Mouse (Mus musculus): ENCODE measurements around the gene Sptbn4. TPM values are rescaled to one million over a fixed set of nuclear protein-coding genes. Genes with fewer than 3 reads are reported as not detected.

Gene Sptbn4
- polyA plus RNA-seq, 1 experiment, result 0.25 TPM

DNA sequence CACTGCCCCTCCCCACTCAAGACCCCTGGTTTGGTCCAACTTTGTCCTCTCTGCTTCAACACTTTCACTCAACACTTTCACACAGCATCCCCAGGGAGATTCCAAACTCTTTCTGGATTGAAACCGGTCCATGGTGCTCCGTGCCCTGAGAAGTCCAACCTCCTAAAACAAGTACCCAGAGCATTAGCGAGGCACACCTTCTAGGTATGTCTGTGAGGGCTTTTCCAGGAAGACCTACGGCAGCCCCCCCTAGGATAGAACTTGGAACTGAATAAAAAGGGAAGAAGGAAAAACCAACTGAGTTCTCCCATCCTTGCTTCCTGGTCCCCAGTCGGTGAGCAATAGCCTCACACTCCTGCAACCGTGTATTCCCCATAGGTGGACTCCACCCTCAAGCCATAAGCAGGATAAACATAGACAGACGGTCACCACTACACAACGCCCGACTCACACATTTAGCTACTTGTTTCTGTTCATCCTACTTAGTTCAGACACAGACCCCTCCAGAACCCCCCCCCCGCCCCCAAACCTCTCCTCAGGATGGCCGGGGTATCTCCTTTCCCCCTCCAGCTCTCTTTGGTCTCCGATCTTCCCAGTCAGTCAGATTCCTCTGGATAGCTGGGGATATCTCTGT, 135.7 kb downstream of the Sptbn4 start:
- TF ChIP-seq FOSL1 (IDR thresholded peaks at IDR 0.05; ENCODE audit: insufficient read depth, low read length, poor library complexity, severe bottlenecking), result no peak
- no peak for TF ChIP-seq MYOD1 (IDR thresholded peaks at IDR 0.05; ENCODE audit: control insufficient read depth, insufficient read length, low read depth)
- TF ChIP-seq MYOG (IDR thresholded peaks at IDR 0.05; ENCODE audit: control insufficient read depth, extremely low read depth, insufficient read length), result no peak
- no peak for TF ChIP-seq USF1 (IDR thresholded peaks at IDR 0.05; ENCODE audit: low read depth)
- no peak for TF ChIP-seq CEBPB (IDR thresholded peaks at IDR 0.05; ENCODE audit: low read depth)
- TF ChIP-seq MAX (IDR thresholded peaks at IDR 0.05), result no peak
- no peak for TF ChIP-seq CTCF (IDR thresholded peaks at IDR 0.05; ENCODE audit: control insufficient read depth, insufficient read depth, insufficient read length)

DNA sequence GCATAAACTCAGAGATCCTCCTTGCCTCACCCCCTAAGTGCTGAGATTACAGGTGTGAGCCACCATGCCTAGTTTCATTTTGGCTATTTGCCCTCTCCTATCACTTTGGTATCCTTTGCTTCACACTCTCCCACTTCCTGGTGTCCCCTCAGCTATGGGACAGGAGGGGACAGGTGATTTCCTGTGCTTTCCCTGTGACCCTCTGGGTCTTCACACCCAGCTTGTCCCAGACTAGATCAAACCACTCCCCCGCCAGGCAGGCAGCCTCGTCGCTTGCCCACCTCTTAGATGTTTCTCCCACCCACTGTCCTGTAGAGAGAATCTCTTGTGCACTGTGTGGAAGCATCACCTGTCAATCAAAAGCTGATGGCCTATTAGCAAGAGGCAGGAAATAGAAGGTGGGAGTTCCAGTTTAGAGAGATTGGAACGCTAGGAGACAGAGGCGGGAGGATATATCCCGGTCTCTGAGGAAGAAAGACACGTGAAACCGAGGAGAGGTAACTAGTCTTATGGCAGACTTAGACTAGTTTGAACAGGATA, 136.4 kb downstream of the Sptbn4 start:
- H3ac ChIP-seq (ENCODE audit: control insufficient read depth, insufficient read length, low read depth), result no peak overlapping the region
- H3K4me3 ChIP-seq (ENCODE audit: insufficient read depth, poor library complexity, severe bottlenecking), result no peak overlapping the region
- TF ChIP-seq MYOD1 (IDR thresholded peaks at IDR 0.05; ENCODE audit: control insufficient read depth, insufficient read length, low read depth) (no peak), CEBPB (IDR thresholded peaks at IDR 0.05; ENCODE audit: low read depth) (no peak), MAX (IDR thresholded peaks at IDR 0.05) (no peak), FOSL1 (IDR thresholded peaks at IDR 0.05; ENCODE audit: insufficient read depth, low read length, poor library complexity, severe bottlenecking) (no peak), USF1 (IDR thresholded peaks at IDR 0.05; ENCODE audit: low read depth) (no peak), MYOG (IDR thresholded peaks at IDR 0.05; ENCODE audit: control insufficient read depth, extremely low read depth, insufficient read length) (no peak), CTCF (IDR thresholded peaks at IDR 0.05; ENCODE audit: control insufficient read depth, insufficient read depth, insufficient read length) (no peak)
- no peaks in the 10 kb centered on the region for H3K79me2 ChIP-seq (ENCODE audit: control insufficient read depth, insufficient read depth)
- no peaks in the 10 kb centered on the region for H3K79me3 ChIP-seq (ENCODE audit: low read depth)
- no peaks in the 10 kb centered on the region for H3K27me3 ChIP-seq (ENCODE audit: control insufficient read depth, insufficient read depth, insufficient read length)
- H3K36me3 ChIP-seq (ENCODE audit: control insufficient read depth, insufficient read depth), result peaks cover 8% of the 10 kb centered on the region

More for the DNA sequence above, 135.7 kb downstream of the Sptbn4 start:
- Histone ChIP-seq H3K79me2 (ENCODE audit: control insufficient read depth, insufficient read depth) (no peaks in the 10 kb centered on the region), H3K36me3 (ENCODE audit: control insufficient read depth, insufficient read depth) (peaks cover 8% of the 10 kb centered on the region), H3K27me3 (ENCODE audit: control insufficient read depth, insufficient read depth, insufficient read length) (no peaks in the 10 kb centered on the region), H3K4me3 (ENCODE audit: insufficient read depth, poor library complexity, severe bottlenecking) (no peak overlapping the region), H3K79me3 (ENCODE audit: low read depth) (no peaks in the 10 kb centered on the region), H3ac (ENCODE audit: control insufficient read depth, insufficient read length, low read depth) (no peak overlapping the region)

DNA sequence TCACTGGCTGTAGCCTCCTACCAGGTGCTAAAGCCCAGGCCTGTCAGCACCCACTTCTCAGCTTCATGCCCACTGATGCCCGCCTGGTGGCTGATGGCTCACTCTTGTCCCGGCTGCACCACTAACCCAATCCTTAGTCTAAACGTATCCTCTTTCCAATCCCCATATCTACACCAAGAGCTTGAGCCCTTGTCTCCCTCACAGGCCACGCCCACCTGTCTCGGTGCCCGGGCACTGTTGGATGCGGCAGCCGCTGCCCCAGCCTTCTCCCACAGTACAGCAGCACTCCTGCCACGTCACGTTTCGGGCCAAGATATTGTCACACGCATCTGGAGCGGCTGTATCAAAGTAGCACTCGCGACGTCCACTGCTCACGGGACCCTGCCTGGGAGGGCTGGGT, 137.2 kb downstream of the Sptbn4 start:
- TF ChIP-seq FOSL1 (IDR thresholded peaks at IDR 0.05; ENCODE audit: insufficient read depth, low read length, poor library complexity, severe bottlenecking) (no peak), CEBPB (IDR thresholded peaks at IDR 0.05; ENCODE audit: low read depth) (no peak), CTCF (IDR thresholded peaks at IDR 0.05; ENCODE audit: control insufficient read depth, insufficient read depth, insufficient read length) (no peak), MYOD1 (IDR thresholded peaks at IDR 0.05; ENCODE audit: control insufficient read depth, insufficient read length, low read depth) (no peak), MYOG (IDR thresholded peaks at IDR 0.05; ENCODE audit: control insufficient read depth, extremely low read depth, insufficient read length) (no peak)
- Histone ChIP-seq H3K36me3 (ENCODE audit: control insufficient read depth, insufficient read depth) (peaks cover 8% of the 10 kb centered on the region), H3K27me3 (ENCODE audit: control insufficient read depth, insufficient read depth, insufficient read length) (no peaks in the 10 kb centered on the region), H3K79me3 (ENCODE audit: low read depth) (no peaks in the 10 kb centered on the region), H3K79me2 (ENCODE audit: control insufficient read depth, insufficient read depth) (no peaks in the 10 kb centered on the region), H3K4me3 (ENCODE audit: insufficient read depth, poor library complexity, severe bottlenecking) (no peak overlapping the region), H3ac (ENCODE audit: control insufficient read depth, insufficient read length, low read depth) (no peak overlapping the region)

DNA sequence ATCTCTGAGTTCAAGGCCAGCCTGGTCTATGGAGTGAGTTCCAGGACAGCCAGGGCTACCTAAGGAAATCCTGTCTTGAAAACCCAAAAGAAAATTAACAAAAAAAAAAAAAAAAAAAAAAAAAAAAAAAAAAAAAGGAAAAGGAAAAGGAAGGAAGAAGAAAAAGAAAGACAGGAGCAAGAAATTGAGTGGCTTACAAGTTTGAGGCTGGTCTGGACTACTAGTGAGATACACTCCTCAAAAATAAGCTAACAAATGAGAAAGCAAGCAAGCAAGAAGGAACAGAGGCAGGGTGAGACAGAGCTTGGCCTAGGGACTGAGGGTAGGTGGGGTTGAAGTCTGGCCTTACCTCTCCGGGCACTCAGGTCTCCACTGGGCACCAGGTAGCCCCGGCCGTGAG, 137.7 kb downstream of the Sptbn4 start:
- no peak for TF ChIP-seq MYOG (IDR thresholded peaks at IDR 0.05; ENCODE audit: control insufficient read depth, extremely low read depth, insufficient read length)
- TF ChIP-seq MYOD1 (IDR thresholded peaks at IDR 0.05; ENCODE audit: control insufficient read depth, insufficient read length, low read depth), result no peak
- no peak for TF ChIP-seq FOSL1 (IDR thresholded peaks at IDR 0.05; ENCODE audit: insufficient read depth, low read length, poor library complexity, severe bottlenecking)
- TF ChIP-seq USF1 (IDR thresholded peaks at IDR 0.05; ENCODE audit: low read depth), result no peak
- no peak for TF ChIP-seq CEBPB (IDR thresholded peaks at IDR 0.05; ENCODE audit: low read depth)
- TF ChIP-seq CTCF (IDR thresholded peaks at IDR 0.05; ENCODE audit: control insufficient read depth, insufficient read depth, insufficient read length), result no peak
- no peak for TF ChIP-seq MAX (IDR thresholded peaks at IDR 0.05)
- H3K79me2 ChIP-seq (ENCODE audit: control insufficient read depth, insufficient read depth), result no peaks in the 10 kb centered on the region
- no peak overlapping the region for H3ac ChIP-seq (ENCODE audit: control insufficient read depth, insufficient read length, low read depth)
- no peaks in the 10 kb centered on the region for H3K79me3 ChIP-seq (ENCODE audit: low read depth)
- H3K36me3 ChIP-seq (ENCODE audit: control insufficient read depth, insufficient read depth), result peaks cover 8% of the 10 kb centered on the region
- no peak overlapping the region for H3K4me3 ChIP-seq (ENCODE audit: insufficient read depth, poor library complexity, severe bottlenecking)
- no peaks in the 10 kb centered on the region for H3K27me3 ChIP-seq (ENCODE audit: control insufficient read depth, insufficient read depth, insufficient read length)

DNA sequence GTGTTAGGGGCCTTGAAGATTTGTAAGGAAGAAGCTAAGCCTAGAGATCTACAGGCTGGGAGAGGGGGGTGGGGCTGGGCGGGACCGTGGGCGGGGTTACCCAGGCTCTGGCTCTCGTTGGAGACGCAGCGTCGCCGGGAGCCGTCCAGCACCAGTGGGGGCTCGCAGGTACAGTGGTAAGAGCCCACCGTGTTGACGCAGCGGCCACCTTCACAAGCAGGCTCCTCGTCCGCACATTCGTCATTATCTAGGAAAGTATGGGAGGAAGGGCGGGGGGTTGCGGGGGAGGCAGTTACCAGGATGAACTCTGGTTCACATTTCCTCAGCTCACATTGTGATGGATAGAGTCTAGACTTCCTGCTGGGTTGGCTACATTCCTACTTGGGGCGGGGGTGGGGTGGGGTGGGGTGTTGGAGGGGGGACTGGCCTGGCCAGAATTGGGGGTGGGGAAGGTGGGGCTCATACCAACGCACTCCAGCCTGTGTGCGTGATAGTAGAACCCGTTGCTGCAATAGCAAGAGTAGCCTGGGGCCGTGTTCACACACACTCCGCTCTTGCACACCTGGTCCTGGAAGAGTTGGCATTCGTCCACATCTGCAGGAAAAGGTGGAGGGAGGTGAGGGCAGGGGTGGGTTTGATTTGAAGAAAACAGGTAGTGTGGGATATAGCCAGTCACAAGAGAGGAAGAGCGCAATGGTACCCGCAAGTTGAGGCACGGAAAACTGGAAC, 138.5 kb downstream of the Sptbn4 start:
- H3K79me2 ChIP-seq (ENCODE audit: control insufficient read depth, insufficient read depth), result no peaks in the 10 kb centered on the region
- no peak overlapping the region for H3ac ChIP-seq (ENCODE audit: control insufficient read depth, insufficient read length, low read depth)
- no peaks in the 10 kb centered on the region for H3K27me3 ChIP-seq (ENCODE audit: control insufficient read depth, insufficient read depth, insufficient read length)
- peaks cover 8% of the 10 kb centered on the region for H3K36me3 ChIP-seq (ENCODE audit: control insufficient read depth, insufficient read depth)
- no peak overlapping the region for H3K4me3 ChIP-seq (ENCODE audit: insufficient read depth, poor library complexity, severe bottlenecking)
- TF ChIP-seq FOSL1 (IDR thresholded peaks at IDR 0.05; ENCODE audit: insufficient read depth, low read length, poor library complexity, severe bottlenecking), result no peak
- TF ChIP-seq MAX (IDR thresholded peaks at IDR 0.05), result no peak
- TF ChIP-seq USF1 (IDR thresholded peaks at IDR 0.05; ENCODE audit: low read depth), result no peak
- TF ChIP-seq CTCF (IDR thresholded peaks at IDR 0.05; ENCODE audit: control insufficient read depth, insufficient read depth, insufficient read length), result no peak
- TF ChIP-seq CEBPB (IDR thresholded peaks at IDR 0.05; ENCODE audit: low read depth), result no peak
- TF ChIP-seq MYOD1 (IDR thresholded peaks at IDR 0.05; ENCODE audit: control insufficient read depth, insufficient read length, low read depth), result no peak
- TF ChIP-seq MYOG (IDR thresholded peaks at IDR 0.05; ENCODE audit: control insufficient read depth, extremely low read depth, insufficient read length), result no peak
- no peaks in the 10 kb centered on the region for H3K79me3 ChIP-seq (ENCODE audit: low read depth)

Data from C2C12 (cell line).